8 mouse cellular contexts compared by ENCODE assay signal in genomic region chr2:84826488-84827282, GRCm38 (mm10). TPM values are rescaled to one million over a fixed set of nuclear protein-coding genes. Genes with fewer than 3 reads are reported as not detected.
A peak's percentile ranks its signal among the peaks of the same experiment; 100 is the strongest.
DNase-seq lines count a peak whose midpoint lies in the region; ATAC-seq lines count a peak whose summit lies in the region.

Gene Timm10 (plus strand): TSS chr2:84826997.

- H3K9me3 ChIP-seq in hindbrain, embryonic 12.5 days (replicated peaks), result no peaks in the 10 kb centered on the region

- no peaks in the 10 kb centered on the region for H3K27me3 ChIP-seq in hindbrain, embryonic 12.5 days

- peak within 1 kb of the TSS; percentile 74 for H3K4me3 ChIP-seq in hindbrain, embryonic 12.5 days

- WGBS in hindbrain, embryonic 12.5 days, result under 1% methylated on average over 34 of the region's 34 CpGs

- peak; percentile 92 for ATAC-seq in hindbrain, embryonic 12.5 days (ENCODE audit: low FRiP score)

- peak within 1 kb of the TSS; percentile 80 for H3K9ac ChIP-seq in hindbrain, embryonic 12.5 days

- peak within 1 kb of the TSS; percentile 99 for H3K4me2 ChIP-seq in hindbrain, embryonic 12.5 days (replicated peaks)

- H3K36me3 ChIP-seq in hindbrain, embryonic 12.5 days, result peaks cover 11% of the 10 kb centered on the region; the same call in 1 of the 2 replicates

- DNase-seq in Muller cell, postnatal 12 days (ENCODE audit: inconsistent ontology term), result peak; percentile 93
- DNase-seq in cerebellum, postnatal 10 days, result peak; percentile 88 to 90
- DNase-seq in frontal cortex, postnatal 10 days (ENCODE audit: low spot score in 2 of 2), result peak; percentile 85 to 86
- peak; percentile 81 to 96 for DNase-seq in layer of hippocampus, postnatal 14 days (ENCODE audit: low spot score in 2 of 2)
- DNase-seq in lung, postnatal 14 days, result peak; percentile 83
- peak; percentile 89 for DNase-seq in retina, adult 2 months (ENCODE audit: low read depth, low spot score)
- DNase-seq in thymus, postnatal 36 days, result peak; percentile 63 to 66

- peak within 1 kb of the TSS; percentile 48; the same call in 1 of the 2 replicates for H3K27ac ChIP-seq in hindbrain, embryonic 12.5 days

- H3K4me1 ChIP-seq in hindbrain, embryonic 12.5 days, result peaks cover 10% of the 10 kb centered on the region

RNA-seq across cellular contexts. Expression of gene Timm10, which starts in this region (rescaled TPM):
- 35.0 and 35.8 TPM in 2 replicates for polyA plus RNA-seq in hindbrain, embryonic 12.5 days (2016; fragmentation: Nextera tagmentation; extraction: Ambion mirVana)
- 10 to 100 TPM; 59.1 to 59.8 TPM for total RNA-seq in layer of hippocampus, postnatal 14 days (2021)

Comparison
In these comparisons a context has a peak if more than half of its experiments do, and no peak if none do; other contexts are left out.
1. Peak in every context shown above with its lines: DNase-seq, ATAC-seq, H3K4me3 ChIP-seq and H3K27ac ChIP-seq.